Mouse (Mus musculus) colon, adult 2 months (tissue): ENCODE results near the gene Rad9a. TPM values are rescaled to one million over a fixed set of nuclear protein-coding genes. Genes with fewer than 3 reads are reported as not detected.

Source experiments
- polyA plus RNA-seq: library from polyadenylated mRNA; depleted of rRNA; stranded (reverse); fragments of >200 nt; gene quantifications from 2 replicates; pipeline ENCODE4 v1.2.3, GENCODE M21; 2012; rRNA removed

The Rad9a gene
- 15.7 and 22.4 TPM in 2 replicates for polyA plus RNA-seq

GRCm38 (mm10) chr19:4201291-4201909, at the start of gene Rad9a:
Gene Rad9a, minus strand, starts transcription at chr19:4201662.

GRCm38 (mm10) chr19:4231253-4232185, 30.1 kb upstream of the Rad9a start, which contains the start of gene Pold4:
Gene Pold4, plus strand, starts transcription at chr19:4231899.

GRCm38 (mm10) chr19:4214071-4214770, 12.8 kb upstream of the Rad9a start, which contains the start of the genes Clcf1 and AC109138.7:
Gene Clcf1, plus strand, starts transcription at chr19:4214238.
Gene AC109138.7, plus strand, starts transcription at chr19:4214357.

GRCm38 (mm10) chr19:4191528-4192250, 9.8 kb downstream of the Rad9a start, which contains the start of gene Ppp1ca:
Gene Ppp1ca, plus strand, starts transcription at chr19:4192065.

GRCm38 (mm10) chr19:4190831-4191334, 10.6 kb downstream of the Rad9a start, which contains the start of gene Tbc1d10c:
Gene Tbc1d10c, minus strand, starts transcription at chr19:4191284.

GRCm38 (mm10) chr19:4175368-4175947, 26.0 kb downstream of the Rad9a start, which contains the start of gene Carns1:
Gene Carns1, minus strand, starts transcription at chr19:4175479.

GRCm38 (mm10) chr19:4162646-4163542, 38.6 kb downstream of the Rad9a start, which contains the start of gene Rps6kb2:
Gene Rps6kb2, minus strand, starts transcription at chr19:4163354.

GRCm38 (mm10) chr19:4153232-4153654, 48.2 kb downstream of the Rad9a start, which contains the start of gene Ptprcap:
Gene Ptprcap, plus strand, starts transcription at chr19:4153604.

GRCm38 (mm10) chr19:4148491-4148806, 53.0 kb downstream of the Rad9a start, which contains the start of gene Coro1b:
Gene Coro1b, plus strand, starts transcription at chr19:4148619.

Other genes with a start within 250 kb of the Rad9a start
- 0.15 and 0.35 TPM in 2 replicates for gene Aldh3b3, start 243.0 kb downstream of the Rad9a start, polyA plus RNA-seq
- gene Aldh3b2, start 229.3 kb downstream of the Rad9a start, polyA plus RNA-seq: 14.5 and 14.7 TPM in 2 replicates
- 55.2 and 55.9 TPM in 2 replicates for gene Acy3, start 215.1 kb downstream of the Rad9a start, polyA plus RNA-seq
- not detected in 2 replicates for gene Tbx10, start 208.9 kb downstream of the Rad9a start, polyA plus RNA-seq
- 18.7 and 25.7 TPM in 2 replicates for gene Nudt8, start 201.1 kb downstream of the Rad9a start, polyA plus RNA-seq
- 2.1 and 2.5 TPM in 2 replicates for gene Gm49405, start 201.0 kb downstream of the Rad9a start, polyA plus RNA-seq
- 10.8 and 11.5 TPM in 2 replicates for gene Doc2g, start 198.3 kb downstream of the Rad9a start, polyA plus RNA-seq
- 185 and 192 TPM in 2 replicates for gene Ndufv1, start 188.9 kb downstream of the Rad9a start, polyA plus RNA-seq
- 871 and 970 TPM in 2 replicates for gene Gstp1, start 163.7 kb downstream of the Rad9a start, polyA plus RNA-seq
- gene Gstp2, start 155.6 kb downstream of the Rad9a start, polyA plus RNA-seq: 192 and 247 TPM in 2 replicates
- gene Gstp3, start 142.1 kb downstream of the Rad9a start, polyA plus RNA-seq: 8.4 and 8.5 TPM in 2 replicates
- gene Cabp2, start 120.1 kb downstream of the Rad9a start, polyA plus RNA-seq: 2.5 TPM in 1 of 2 replicates, not detected in the other
- 321 and 393 TPM in 2 replicates for gene Cdk2ap2, start 104.5 kb downstream of the Rad9a start, polyA plus RNA-seq
- 133 and 136 TPM in 2 replicates for gene Pitpnm1, start 101.7 kb downstream of the Rad9a start, polyA plus RNA-seq
- gene Aip, start 75.8 kb downstream of the Rad9a start, polyA plus RNA-seq: 65.0 and 68.8 TPM in 2 replicates
- gene Gpr152, start 61.9 kb downstream of the Rad9a start, polyA plus RNA-seq: 0.02 and 0.05 TPM in 2 replicates
- 0.15 and 0.28 TPM in 2 replicates for gene Cabp4, start 57.6 kb downstream of the Rad9a start, polyA plus RNA-seq
- 657 and 730 TPM in 2 replicates for gene Coro1b, start 53.0 kb downstream of the Rad9a start, polyA plus RNA-seq
- gene Ptprcap, start 48.1 kb downstream of the Rad9a start, polyA plus RNA-seq: 74.8 and 129 TPM in 2 replicates
- gene Rps6kb2, start 38.3 kb downstream of the Rad9a start, polyA plus RNA-seq: 38.0 and 53.9 TPM in 2 replicates
- gene Carns1, start 26.2 kb downstream of the Rad9a start, polyA plus RNA-seq: 5.3 and 9.0 TPM in 2 replicates
- gene Tbc1d10c, start 10.4 kb downstream of the Rad9a start, polyA plus RNA-seq: 9.9 and 10.0 TPM in 2 replicates
- 488 and 523 TPM in 2 replicates for gene Ppp1ca, start 9.6 kb downstream of the Rad9a start, polyA plus RNA-seq
- 8.3 and 14.8 TPM in 2 replicates for gene Clcf1, start 12.6 kb upstream of the Rad9a start, polyA plus RNA-seq
- gene AC109138.7, start 12.7 kb upstream of the Rad9a start, polyA plus RNA-seq: not detected in 2 replicates
- 86.7 and 104 TPM in 2 replicates for gene Pold4, start 30.2 kb upstream of the Rad9a start, polyA plus RNA-seq
- gene Ssh3, start 67.5 kb upstream of the Rad9a start, polyA plus RNA-seq: 188 and 216 TPM in 2 replicates
- 4.3 and 7.3 TPM in 2 replicates for gene Ankrd13d, start 81.5 kb upstream of the Rad9a start, polyA plus RNA-seq
- 120 and 123 TPM in 2 replicates for gene Grk2, start 104.6 kb upstream of the Rad9a start, polyA plus RNA-seq
- gene Kdm2a, start 196.6 kb upstream of the Rad9a start, polyA plus RNA-seq: 57.0 and 63.9 TPM in 2 replicates
- gene Rhod, start 237.8 kb upstream of the Rad9a start, polyA plus RNA-seq: 23.4 and 23.7 TPM in 2 replicates